Mouse (Mus musculus): ENCODE data around the gene Acap3. TPM values are rescaled to one million over a fixed set of nuclear protein-coding genes. Genes with fewer than 3 reads are reported as not detected.

Gene Acap3
- total and polyA plus RNA-seq, 3 experiments: 24.5 to 39.1 TPM; not detected in 1

GRCm38 (mm10) chr4:155846871-155847578 lies 44.6 kb upstream of the Acap3 start, which contains the start of gene Dvl1 (continued):
- TF ChIP-seq KAT2A (conservative IDR thresholded peaks at IDR 0.05; ENCODE audit: low read depth, low read length) (no peak; the same call in 1 of the 2 replicates), ETS1 (IDR thresholded peaks at IDR 0.05; ENCODE audit: low read depth, low read length) (no peak), USF1 (IDR thresholded peaks at IDR 0.05; ENCODE audit: low read depth, low read length) (no peak), POLR2AphosphoS5 (IDR thresholded peaks at IDR 0.05; ENCODE audit: borderline replicate concordance, low read depth, low read length) (no peak), TBP (IDR thresholded peaks at IDR 0.05; ENCODE audit: low read depth, low read length) (no peak), SMC3 (IDR thresholded peaks at IDR 0.05; ENCODE audit: low read depth, low read length) (no peak)

DNA sequence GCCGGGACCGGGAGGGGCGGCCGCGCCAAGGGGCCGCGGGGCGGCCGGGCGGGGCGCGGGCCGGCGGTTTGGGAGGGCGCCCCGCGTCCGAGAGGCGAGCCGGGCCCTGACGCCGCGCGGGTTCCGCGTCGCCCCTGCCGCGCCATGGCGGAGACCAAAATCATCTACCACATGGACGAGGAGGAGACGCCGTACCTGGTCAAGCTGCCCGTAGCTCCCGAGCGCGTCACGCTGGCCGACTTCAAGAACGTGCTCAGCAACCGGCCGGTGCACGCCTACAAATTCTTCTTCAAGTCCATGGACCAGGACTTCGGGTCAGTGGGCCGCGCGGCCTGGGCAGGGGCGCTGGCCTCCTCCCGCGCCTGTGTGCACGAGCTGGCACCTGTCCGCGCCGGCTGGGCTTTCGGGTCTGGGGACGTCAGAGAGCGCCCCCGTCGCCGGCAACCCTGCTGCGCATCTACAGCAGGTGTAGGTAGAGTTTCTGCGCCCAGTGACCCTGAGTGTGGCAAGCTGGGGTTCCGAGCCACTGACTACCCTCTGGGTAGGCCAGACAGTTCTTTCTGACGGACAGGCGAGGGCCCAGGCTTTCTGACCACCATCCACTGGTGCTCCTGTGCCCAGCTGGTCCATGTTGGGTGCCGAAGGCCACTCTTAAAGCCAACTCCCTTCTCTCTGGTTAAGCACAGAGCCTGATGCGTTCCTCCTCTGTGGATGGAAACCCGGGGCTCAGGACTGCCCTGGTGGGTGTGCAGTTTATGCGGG lies 43.9 kb upstream of the Acap3 start:
- TF ChIP-seq CTCF (IDR thresholded peaks at IDR 0.05 in 2 of 3, conservative IDR thresholded peaks at IDR 0.05 in 1 of 3; ENCODE audit: control insufficient read depth in 1 of 3, insufficient read depth in 1 of 3, low read depth in 2 of 3, low read length in 3 of 3, poor library complexity in 1 of 3, severe bottlenecking in 1 of 3) (peak in 1 of 3 experiments; percentile 34; a peak in 1 of 6 replicates), ZKSCAN1 (IDR thresholded peaks at IDR 0.05; ENCODE audit: low read depth, low read length) (no peak), USF2 (IDR thresholded peaks at IDR 0.05; ENCODE audit: borderline replicate concordance in 1 of 2, insufficient read depth in 1 of 2, low read depth in 1 of 2, low read length in 2 of 2) (no peak), KAT2A (conservative IDR thresholded peaks at IDR 0.05; ENCODE audit: low read depth, low read length) (no peak), NELFE (IDR thresholded peaks at IDR 0.05; ENCODE audit: low read depth, low read length) (no peak), MAZ (IDR thresholded peaks at IDR 0.05; ENCODE audit: low read depth, low read length) (no peak), ZC3H11A (IDR thresholded peaks at IDR 0.05; ENCODE audit: low read depth, low read length) (no peak), POLR2AphosphoS2 (IDR thresholded peaks at IDR 0.05; ENCODE audit: low read length) (no peak), NRF1 (IDR thresholded peaks at IDR 0.05; ENCODE audit: insufficient read depth, low read depth, low read length, poor library complexity, severe bottlenecking) (0 out of 2 replicates have a peak, but pooled peaks have one; percentile 5), MXI1 (IDR thresholded peaks at IDR 0.05; ENCODE audit: low read depth, low read length) (peak; percentile 68; the same call in 1 of the 2 replicates)
- Histone ChIP-seq H3K4me1 (ENCODE audit: control insufficient read depth in 1 of 2, insufficient read depth in 2 of 2, low read length in 2 of 2) (peaks cover 19 to 34% of the 10 kb centered on the region in 2 experiments), H3K9ac (ENCODE audit: control insufficient read depth, low read depth, low read length, poor library complexity, severe bottlenecking) (peak overlapping the region; percentile 82), H3K27me3 (ENCODE audit: control insufficient read depth in 1 of 2, insufficient read depth in 2 of 2, low read length in 2 of 2) (no peaks in the 10 kb centered on the region), H3K27ac (ENCODE audit: control insufficient read depth, low read depth, low read length) (no peak overlapping the region), H3K79me2 (ENCODE audit: control insufficient read depth, insufficient read depth, low read length, poor library complexity) (peaks cover 47% of the 10 kb centered on the region), H3K9me3 (replicated peaks; ENCODE audit: insufficient read depth, low read length) (no peaks in the 10 kb centered on the region), H3K36me3 (ENCODE audit: control insufficient read depth in 1 of 2, insufficient read depth in 2 of 2, low read length in 2 of 2) (peaks cover 0 to 15% of the 10 kb centered on the region in 2 experiments; a peak in 3 of 4 replicates), H3K4me3 (ENCODE audit: control insufficient read depth in 1 of 2, insufficient read depth in 1 of 2, low read depth in 2 of 2, low read length in 2 of 2) (peak overlapping the region; percentile 75 to 98)
- peak; percentile 52 for DNase-seq (ENCODE audit: low read depth, low spot score)

Data from MEL (cell line).